Mouse (Mus musculus) adrenal gland, postnatal 4 days (tissue): ENCODE results near the gene Plekhh3. TPM values are rescaled to one million over a fixed set of nuclear protein-coding genes. Genes with fewer than 3 reads are reported as not detected.

ENCODE experiments used
- DNase-seq, 2 experiments: peaks; one replicate each; pipeline ENCODE4 v3.0.0; 2021 to 2022; ENCODE audit warnings: low spot score in 2 of 2, mixed read lengths in 2 of 2
- total RNA-seq, 2 experiments: library from RNA; stranded (reverse); gene quantifications; 2 replicates each; pipeline ENCODE4 v1.2.3; 2021

Plekhh3 gene
- total RNA-seq, 2 experiments from 2014 or later: 26.9 to 30.7 TPM

GRCm38 (mm10) chr11:101187541-101187940 lies 16.4 kb upstream of the Plekhh3 start:
- DNase-seq: no peak

DNA sequence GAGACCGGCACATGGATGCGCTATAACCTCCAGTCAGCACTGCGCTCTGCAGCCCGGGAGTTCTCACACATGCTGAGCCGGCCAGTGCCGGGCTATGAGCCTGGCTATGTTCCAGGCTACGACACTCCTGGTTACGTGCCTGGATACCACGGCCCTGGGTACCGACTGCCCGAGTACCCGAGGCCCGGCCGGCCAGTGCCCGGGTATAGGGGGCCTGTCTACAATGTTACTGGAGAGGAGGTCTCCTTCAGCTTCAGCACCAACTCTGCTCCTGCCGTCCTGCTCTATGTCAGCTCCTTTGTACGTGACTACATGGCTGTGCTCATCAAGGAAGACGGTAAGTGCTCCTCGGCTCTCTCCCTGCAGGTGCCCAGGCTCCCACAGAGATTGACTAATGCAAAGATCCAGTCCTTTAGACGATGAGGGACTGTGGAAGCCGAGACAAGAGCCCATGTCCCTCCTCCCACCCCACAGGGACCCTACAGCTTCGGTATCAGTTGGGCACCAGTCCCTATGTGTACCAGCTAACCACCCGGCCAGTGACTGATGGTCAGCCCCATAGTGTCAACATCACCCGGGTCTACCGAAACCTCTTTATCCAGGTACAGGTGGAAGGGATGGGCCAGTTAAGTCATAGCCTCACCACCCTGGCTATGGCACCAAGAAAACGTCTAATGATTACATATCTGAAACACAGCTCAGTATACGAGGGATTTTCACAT lies 15.5 kb upstream of the Plekhh3 start:
- DNase-seq: no peak

DNA sequence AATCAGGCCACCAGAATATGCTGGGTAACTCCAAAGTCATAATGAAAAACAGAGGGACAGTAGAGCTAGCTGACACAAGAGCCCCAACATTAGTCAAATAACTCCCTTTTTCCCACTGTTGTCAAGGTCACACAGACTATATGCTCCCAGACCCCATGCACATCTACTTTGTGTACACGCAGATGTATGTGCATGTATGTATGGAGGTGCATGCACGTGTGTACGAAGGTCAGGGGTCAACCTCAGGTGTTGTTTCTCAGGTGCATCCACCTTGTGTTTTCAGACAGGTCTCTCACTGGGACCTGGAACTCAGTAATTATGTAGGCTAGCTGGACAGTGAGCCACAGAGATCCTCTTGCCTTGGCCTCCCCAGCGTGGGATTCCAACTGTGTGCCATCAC lies 14.3 kb upstream of the Plekhh3 start:
- DNase-seq: no peak

DNA sequence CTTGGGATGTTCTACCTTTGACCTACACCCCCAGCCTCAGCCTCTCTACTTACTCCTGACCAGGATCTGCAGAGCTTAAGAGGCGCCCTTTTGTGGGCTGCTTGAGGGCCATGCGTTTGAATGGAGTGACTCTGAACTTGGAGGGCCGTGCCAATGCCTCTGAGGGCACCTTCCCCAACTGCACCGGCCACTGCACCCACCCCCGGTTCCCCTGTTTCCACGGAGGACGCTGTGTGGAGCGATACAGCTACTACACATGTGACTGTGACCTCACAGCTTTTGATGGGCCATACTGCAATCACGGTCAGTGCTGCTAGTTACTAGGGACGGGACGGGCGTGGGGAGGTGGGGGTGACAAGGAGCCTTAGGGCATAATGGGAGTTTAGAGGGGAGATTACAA lies 13.8 kb upstream of the Plekhh3 start:
- DNase-seq: no peak

- no peak for DNase-seq
These were observed 11.8 kb upstream of the Plekhh3 start for GRCm38 (mm10) chr11:101182771-101183517.

GRCm38 (mm10) chr11:101181961-101182360 lies 10.8 kb upstream of the Plekhh3 start:
- no peak for DNase-seq

GRCm38 (mm10) chr11:101180846-101181740 lies 9.9 kb upstream of the Plekhh3 start:
- DNase-seq: no peak

DNA sequence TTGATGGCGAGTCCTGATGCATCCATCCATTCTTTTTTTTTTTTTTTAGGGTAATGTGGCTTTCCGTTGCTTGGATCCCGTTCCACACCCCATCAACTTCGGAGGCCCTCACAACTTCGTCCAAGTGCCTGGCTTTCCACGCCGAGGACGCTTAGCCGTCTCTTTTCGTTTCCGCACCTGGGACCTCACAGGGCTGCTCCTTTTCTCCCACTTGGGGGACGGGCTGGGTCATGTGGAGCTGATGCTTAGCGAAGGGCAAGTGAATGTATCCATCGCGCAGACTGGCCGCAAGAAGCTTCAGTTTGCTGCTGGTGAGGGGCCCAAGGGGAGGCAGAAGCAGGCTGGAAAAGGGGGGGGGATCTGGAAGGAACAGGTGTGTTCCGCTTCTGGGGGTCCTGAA lies 9.1 kb upstream of the Plekhh3 start:
- no peak for DNase-seq

DNA sequence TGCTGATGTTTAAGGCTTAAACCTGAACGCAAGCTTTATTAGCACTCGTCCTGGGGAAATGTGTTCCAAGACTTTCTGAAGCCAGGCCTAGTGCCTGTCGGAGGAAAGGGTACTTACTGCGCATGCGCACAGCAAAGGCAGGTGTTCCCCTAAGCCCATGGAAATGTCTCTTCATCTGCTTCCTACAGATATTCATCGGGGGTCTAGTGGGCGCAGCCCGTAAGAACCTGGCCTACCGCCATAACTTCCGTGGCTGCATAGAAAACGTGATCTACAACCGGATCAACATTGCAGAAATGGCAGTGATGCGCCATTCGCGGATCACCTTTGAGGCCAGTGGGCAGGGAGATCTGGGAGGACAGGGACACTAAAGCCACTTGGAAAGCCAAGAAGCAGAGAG lies 8.2 kb upstream of the Plekhh3 start:
- no peak for DNase-seq

GRCm38 (mm10) chr11:101178061-101179058 lies 7.2 kb upstream of the Plekhh3 start:
- no peak for DNase-seq

- no peak for DNase-seq
These were observed 6.0 kb upstream of the Plekhh3 start for GRCm38 (mm10) chr11:101176933-101177773.

DNA sequence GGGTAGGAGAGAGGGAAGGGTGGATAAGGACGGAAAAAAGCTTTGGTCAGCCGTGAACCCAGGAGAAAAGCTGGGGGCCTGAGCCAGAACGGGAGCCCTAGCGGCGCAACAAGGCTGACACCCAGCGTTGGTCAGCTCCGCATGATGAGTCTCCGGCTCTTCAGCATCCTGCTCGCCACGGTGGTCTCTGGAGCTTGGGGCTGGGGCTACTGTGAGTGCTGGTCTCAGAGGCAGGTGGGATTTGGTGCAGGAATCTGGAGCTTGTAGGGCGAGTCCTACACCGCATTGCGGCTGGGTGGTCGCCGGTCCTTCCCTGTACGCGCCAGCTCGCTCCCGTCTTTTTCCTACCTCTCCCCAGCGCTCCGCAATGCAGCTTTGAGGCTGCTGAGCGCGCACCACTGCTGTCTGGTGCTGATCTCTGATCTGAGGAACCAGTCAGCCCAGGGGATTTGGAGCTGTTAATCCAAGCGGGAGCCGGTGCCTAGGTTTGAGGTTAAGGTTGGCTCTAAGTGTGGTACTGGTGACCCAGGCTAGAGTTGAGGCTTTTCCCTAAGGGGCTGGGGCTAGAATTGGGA lies 5.1 kb upstream of the Plekhh3 start:
- no peak for DNase-seq

GRCm38 (mm10) chr11:101175636-101176116 lies 4.5 kb upstream of the Plekhh3 start:
- no peak for DNase-seq

- no peak for DNase-seq
These were observed 3.9 kb upstream of the Plekhh3 start, which contains the start of gene Ccr10 for GRCm38 (mm10) chr11:101174851-101175628. Ccr10 (minus strand) TSS chr11:101175443.

- DNase-seq: no peak
These were observed 3.2 kb upstream of the Plekhh3 start for GRCm38 (mm10) chr11:101174389-101174745.

GRCm38 (mm10) chr11:101173631-101174388 lies 2.7 kb upstream of the Plekhh3 start:
- peak in 1 of 2 experiments; percentile 61 for DNase-seq

DNA sequence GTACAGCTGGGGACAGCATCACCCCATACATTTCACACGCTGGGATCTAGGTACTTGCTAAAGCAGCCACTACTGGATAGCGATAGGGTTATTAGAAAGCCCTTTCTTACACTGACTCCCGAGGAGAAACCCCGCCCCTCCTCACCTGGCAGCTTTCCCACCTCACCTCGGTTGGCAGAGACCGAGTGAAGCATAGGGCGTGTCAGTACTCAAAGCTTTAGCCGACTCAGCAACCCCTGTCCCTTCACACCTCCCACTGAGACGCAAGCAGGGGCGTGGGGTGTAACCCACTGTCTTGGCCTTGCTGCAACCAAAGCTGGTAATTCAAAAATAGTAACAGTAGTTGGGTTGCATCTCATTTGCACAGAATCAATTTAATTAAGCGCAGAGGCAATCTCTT lies 2.0 kb upstream of the Plekhh3 start:
- no peak for DNase-seq
